Mouse (Mus musculus): ENCODE measurements around the gene Smim24.

Smim24 gene

DNA sequence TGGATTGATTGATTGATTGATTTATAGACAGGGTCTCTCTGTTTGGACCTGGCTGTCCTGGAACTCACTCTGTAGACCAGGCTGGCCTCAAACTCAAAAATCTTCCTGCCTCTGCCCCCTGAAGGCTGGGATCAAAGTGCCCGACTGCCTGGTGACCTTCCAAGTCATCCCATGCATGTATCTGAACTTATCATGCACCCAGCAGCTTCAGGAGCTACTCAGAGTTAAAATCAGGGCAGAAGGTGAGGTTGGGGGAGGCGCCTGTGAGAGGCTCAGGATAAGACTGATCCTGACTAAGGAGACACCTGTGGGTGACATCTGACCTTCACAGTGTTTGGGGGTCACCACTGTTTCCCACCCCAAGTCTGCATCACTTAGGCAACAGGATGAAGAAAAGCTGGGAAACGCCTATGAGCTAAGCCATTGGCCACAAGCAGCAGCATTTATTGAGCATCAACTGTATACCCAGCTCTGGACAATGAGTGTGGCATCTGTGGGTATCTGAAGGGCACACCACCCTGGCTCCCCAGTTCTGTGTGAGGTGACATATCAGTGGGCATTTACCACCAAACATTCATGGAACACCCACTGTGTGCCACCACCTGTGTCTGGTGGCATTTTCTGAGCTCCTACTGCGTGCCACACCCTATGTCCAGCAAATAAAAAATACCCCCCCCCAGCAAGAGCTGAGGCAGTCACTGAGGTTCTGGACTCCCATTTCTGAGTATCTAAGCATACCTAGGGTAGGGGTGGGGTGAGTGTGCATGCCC, 30.8 kb downstream of the Smim24 start:
- DNase-seq (ENCODE audit: low spot score): no peak

DNA sequence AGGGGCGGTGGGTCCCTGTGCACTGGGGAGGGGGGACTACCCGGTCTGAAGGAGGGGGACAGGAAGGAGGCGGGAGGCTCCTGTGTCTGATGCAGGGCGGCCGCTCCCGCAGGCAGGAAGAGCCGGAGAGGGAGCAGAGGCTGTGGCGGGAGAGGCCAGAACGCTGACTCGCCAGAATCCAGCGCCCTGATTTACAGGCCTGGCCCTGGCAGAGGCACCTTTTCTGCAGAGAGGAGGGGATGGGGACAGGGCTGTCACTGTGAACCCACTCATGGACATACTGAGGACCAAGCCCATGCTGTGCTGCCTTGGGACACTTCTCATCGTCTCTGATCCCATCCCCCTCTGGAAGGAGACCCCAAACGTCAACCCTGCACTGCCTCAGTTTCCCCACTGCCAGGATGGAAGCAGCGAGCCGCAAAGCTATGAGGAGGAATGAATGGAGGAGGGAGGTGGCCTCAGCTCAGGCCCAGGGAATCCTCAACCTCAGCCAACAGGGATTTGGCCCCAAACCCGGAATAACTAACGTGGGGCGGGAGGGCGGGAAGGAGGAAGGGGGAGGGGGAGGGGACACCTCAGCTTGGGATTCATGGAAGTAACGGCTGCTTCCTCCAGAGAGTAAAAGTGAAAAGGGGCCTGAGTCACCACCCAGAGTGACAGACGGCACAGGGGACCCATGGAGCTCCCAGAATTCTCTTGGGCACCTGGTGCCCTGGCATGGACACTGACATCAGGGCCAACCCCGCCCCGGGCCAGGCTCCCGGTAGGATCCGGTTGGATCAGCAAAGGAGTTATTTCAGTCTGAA, 31.6 kb downstream of the Smim24 start:
- DNase-seq (ENCODE audit: low spot score): peak; percentile 28

DNA sequence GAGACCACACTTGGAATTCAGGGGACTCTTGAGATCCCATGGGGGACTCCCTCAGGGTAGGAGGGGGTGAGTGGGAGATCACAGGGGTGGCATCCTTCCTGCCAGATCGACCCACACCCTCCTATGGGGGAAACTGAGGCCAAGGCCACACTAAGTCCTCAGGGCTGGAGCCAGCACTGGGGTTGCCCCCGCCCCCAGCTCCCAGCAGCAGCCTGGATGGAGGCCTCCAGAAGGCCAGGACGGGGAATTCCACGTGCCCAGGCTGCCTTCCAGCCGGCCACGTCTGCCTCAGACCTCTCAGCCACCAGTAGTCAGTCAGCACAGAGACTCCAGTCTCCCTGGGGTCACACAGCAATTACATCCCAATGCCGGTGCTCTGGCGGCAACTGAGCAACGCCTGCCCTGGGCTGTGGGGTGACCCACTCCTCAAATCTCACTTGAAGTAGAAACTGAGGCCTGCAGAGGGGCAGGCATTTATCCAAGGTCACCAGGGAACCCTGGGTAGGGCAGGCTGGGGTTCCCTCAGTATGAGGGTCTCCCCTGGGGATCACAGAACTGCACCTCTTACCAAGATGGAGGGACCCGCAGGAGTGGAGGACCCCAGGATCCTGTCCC, 32.5 kb downstream of the Smim24 start:
- DNase-seq (ENCODE audit: low spot score): no peak

DNA sequence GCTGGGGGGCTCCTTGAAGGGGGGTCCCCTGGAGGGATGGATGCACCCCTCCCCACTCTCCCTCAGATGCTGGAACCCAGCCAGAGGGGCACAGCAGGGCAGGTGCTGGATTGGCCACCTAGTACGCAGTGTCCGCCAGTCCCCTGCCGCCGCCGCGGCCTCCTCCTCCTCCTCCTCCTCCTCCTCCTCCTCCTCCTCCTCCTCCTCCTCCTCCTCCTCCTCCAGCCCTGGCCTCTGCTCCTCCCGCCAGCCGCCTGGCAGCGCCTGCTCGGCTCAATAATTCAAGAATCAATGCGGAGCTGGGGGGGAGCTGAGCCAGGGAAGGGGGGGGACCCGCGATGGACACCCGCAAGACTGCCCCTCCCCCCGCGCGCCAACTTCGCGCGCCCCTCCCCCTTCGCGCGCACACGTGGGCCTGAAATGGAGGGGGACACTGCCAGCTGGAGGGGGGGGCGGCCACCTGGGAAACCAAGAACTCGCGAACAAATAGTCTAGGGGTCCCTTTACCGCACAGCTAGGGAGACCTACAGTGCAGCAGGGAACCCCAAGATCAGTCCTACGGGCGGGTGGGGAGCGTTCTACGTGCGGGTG, 33.3 kb downstream of the Smim24 start:
- no peak for DNase-seq (ENCODE audit: low spot score)

DNA sequence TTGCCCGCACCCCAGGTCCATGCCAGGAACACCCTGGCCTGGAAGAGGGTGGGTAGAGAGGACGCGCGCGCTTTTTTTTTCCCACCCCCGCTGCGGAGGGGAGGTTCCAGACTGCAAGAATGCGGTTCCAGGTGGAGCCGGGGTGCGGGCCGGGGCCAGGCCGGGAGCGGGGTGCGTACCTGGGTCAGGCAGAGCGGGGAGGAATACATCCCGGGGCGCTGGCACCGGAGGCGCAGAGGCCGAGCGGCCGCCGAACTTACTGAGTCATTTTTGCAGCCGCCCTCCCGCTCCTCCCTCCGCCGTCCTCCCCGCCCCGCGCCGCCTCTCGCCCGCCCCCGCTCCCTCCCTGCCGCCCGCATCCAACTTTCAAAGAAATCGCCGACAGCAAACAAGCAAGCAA, 34.0 kb downstream of the Smim24 start:
- no peak for DNase-seq (ENCODE audit: low spot score)

DNA sequence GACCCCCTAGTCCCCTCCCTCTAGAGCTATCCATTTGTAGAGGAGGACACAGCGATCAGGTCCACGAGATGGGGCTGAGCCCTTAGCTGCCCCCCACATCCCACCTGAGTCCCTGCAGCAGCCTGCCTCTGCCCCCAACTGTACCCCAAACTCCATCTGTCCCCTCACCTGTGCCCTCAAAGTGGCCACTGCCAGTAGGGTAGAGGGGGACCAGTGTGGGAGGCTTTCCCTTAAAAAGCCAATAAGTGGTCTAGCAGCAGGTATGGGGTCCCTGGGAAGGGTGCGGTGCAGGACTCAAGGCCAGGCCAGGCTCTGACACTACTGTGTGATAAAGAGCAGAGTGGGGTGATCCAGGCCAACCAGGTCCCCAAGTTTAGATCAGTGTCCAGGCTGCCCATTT, 34.5 kb downstream of the Smim24 start:
- no peak for DNase-seq (ENCODE audit: low spot score)

DNA sequence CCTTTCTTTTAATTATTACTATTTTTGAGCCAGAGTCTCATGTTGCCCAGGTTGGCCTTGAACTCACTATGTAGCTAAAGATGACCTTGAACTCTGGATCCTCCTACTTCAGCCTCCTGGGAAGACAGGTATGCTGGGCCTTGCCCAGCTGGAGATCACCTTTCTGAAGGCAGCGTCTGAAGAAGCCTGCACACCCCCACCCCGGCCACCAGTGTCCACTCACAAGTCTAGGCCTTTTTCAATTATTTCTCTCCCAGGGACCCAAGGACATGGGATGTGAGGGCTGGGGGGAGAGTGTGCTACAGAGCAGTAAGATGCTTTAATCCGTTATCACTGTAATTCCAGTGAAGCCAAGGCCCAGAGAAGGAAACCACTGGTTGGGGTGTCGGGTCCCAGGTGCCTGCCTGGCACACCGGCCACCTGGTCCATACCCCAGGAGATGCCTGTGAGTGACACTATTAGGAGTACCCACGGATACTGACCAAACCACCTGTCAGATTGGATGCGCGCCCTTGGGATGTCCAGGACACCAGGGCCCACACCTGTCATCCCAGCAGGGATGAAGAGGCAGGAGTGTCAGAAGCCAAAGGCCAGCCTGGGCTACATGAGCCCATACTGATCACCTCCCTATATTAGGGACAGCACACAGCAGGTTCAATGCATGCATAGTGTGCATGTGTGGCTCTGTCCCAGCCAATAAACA, 35.1 kb downstream of the Smim24 start:
- no peak for DNase-seq (ENCODE audit: low spot score)

DNA sequence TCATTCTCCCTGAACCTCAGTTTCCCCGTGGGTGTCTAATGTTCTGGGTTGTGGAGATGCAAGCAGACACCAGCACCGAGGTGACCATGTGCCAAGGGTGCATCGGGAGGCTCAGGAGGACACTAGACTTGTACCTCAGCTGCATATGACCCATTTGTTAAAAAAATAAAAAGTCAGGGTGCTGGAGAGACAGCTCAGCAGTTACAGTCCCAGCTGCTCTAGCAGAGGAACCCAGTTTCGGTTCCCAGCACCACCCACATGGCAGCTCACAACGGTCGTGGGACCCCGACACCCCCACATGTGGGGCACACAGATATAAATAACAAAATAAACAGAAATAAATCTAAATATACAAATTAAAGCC, 35.6 kb downstream of the Smim24 start:
- no peak for DNase-seq (ENCODE audit: low spot score)

DNA sequence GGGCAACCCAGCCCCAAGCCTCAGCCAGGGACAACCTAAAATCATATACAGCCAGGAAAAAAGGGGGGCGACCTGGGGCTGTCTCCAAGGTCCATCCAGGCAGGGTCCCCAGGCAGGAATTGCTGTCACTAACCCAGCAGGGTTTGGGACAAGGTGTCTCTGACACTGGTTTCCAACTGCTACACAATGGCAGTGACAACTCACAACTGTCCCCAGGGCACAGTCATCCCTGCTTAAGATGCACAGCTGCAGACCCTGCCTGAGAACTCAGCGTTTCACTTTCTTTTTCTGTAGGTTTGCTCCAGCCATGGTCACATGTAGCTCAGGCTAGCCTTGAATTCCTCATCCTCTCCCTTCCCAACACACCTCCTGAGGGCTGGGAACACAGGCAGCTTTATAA, 36.2 kb downstream of the Smim24 start:
- no peak for DNase-seq (ENCODE audit: low spot score)

DNA sequence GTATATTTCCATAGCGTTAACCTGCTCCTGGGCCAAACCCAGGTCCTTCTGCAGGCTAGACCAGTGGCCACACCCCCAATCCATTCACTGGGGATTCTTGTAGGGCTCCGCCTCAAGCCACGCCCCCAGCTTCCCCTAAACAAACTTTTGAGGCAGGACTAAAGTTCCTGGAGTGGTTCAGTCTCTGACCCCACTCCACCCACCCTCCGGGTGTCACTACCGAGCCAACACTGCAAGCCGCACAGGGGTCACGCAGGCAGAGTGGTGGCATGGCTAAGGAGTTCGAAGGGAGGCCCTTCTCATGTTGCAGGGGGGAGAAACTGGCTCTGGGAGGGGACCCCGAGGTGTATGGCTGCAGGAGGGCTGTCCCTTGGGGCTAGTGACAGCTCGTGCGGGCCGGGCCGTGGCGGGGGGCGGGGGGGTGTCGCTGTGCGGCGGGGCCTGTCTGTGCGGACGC, 36.8 kb downstream of the Smim24 start:
- DNase-seq (ENCODE audit: low spot score): peak; percentile 93

DNA sequence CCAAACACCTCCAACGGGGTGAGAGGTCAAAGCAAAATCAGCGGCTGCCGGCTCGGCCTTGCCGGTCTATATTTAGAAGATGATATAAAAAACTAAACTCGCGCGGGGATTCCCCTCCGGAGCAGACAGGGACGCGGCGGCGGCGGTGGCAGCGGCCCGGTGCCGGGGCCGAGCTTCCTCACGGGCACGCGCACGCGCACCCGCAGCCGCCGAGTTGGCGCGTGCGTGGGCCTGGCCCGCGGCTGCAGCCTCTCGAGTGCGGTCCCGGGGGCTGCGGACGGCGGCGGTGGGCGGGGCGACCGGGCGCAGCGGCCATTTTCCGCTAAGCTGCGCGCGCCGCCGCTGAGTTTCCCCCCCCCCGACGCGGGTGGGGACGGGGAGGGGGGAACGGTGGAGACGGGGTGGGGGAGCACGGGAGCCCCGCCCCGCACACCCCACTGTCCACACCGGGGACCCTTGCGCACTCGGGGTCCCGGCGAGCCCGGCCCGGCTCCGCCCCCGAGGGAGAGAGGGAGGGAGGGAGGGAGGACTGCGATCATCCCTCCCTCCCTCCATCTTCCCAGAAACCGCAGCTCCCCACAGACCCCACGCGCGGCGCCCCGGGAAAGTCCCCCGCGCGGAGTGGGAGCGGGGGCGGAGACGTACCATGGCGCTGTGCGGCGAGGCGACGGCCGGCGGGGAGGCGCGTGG, 37.4 kb downstream of the Smim24 start:
- peak; percentile 75 for DNase-seq (ENCODE audit: low spot score)

DNA sequence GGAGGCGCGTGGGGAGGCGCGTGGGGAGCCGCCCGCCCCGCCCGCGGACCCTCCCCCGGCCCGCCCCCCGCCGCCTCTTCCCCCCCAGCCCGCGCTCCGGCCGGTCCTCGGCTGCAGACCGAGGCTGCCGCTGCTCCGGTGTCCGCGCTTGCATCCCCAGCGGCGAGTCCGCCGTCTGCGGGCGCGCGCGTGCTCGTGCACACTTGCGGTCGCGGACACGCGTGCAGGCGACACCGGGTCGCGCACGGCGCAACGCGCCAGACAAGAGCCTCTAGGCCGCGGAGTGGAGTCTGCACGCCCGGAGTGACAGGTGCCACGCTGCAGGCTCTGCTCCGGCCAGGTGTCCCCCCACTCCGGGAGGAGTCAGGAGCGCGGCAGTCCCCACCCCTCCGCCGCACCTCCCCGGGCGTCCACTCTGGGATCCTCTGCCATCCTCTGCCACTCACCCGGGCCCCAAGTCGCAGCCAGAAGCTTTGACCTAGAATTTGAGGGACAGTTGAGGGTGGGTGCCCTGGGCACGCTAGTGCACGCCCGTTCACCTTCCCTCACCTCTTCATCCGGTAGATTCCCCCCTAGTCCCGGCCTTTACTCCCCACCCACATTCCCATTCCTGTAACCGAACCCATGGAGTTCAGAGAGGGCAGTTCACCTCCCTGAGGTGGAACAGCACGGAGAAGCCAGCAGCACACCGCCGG, 38.1 kb downstream of the Smim24 start:
- peak; percentile 8 for DNase-seq (ENCODE audit: low spot score)

DNA sequence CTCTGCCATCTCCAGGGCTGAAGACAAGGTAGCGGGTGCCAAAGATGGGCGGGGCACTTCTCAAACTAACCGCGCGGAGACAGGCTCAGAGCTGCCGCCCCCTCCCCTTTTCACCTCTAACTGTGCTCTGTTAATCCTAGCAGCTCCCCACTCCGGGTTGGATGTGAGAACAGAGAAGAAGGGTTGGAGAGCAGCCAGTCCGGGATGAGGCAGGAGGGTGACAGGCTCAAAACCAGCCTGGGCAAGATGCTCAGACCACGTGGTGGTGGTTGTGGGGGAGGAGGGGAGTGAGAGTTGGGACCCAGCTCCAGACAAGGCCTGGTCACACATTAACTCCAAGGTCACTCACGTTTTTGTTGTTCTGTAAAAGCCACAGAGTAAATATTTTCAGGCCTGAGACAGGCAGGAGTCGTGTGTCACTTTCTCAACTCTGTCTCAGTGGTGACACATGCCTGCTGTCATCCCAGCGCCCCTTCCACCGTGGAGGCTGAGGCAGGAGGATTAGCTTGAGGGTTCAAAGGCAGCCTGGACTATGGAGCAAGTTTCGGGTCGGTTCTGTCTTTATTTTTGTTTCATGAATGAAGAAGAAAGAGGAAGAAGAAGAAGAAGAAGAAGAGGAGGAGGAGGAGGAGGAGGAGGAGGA, 38.8 kb downstream of the Smim24 start:
- DNase-seq (ENCODE audit: low spot score): no peak

DNA sequence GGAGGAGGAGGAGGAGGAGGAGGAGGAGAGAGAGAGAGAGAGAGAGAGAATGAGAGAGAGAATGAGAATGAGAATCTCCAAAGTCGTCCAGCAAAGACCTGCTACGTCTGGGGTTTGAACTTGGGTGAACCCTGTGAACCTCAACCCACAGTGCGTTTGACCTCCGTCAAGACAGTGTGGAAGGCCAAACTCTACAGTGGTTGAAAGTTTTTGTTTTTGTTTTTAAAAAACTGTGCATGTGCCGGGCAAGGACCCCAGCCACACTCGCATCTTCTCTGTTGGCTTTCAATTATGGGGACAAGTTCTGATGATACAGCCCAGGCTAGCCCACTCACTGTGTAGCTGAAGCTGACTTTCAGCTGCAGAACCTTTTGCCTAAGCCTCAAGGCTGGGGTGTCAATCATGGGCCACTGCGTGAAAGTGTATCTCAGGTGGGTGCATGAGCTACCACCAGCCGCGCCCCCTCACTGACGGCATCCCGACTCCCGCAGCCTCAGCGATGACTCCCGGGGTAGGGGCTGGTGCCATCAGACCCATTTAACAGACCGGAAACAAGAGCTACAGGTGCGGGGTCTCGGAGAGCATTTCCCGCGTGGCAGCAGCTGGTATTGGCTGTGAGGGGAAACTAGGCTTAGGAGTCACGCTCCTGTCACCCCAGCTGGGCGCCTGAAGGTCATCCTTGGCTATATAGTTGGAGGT, 39.5 kb downstream of the Smim24 start:
- DNase-seq (ENCODE audit: low spot score): no peak

DNA sequence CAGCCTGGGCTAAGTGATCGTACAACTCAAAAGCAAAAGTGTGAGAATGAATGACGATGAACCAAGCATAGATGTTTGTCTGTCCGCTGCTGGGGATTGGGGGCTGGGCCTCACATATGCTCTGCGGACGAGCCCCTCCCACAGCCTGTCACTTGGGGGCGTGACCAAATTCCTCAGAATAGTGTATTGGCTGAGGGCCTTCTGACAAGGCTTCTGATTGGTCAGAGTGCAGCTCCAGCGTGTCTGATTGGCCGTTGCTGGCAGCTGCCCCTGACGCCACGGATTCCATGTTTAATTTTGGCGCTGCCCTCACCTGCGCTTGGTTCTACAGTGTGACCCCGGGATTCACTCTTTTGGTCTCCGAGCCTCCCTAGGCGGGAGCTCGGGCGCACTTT, 40.0 kb downstream of the Smim24 start:
- peak; percentile 94 for DNase-seq (ENCODE audit: low spot score)

DNA sequence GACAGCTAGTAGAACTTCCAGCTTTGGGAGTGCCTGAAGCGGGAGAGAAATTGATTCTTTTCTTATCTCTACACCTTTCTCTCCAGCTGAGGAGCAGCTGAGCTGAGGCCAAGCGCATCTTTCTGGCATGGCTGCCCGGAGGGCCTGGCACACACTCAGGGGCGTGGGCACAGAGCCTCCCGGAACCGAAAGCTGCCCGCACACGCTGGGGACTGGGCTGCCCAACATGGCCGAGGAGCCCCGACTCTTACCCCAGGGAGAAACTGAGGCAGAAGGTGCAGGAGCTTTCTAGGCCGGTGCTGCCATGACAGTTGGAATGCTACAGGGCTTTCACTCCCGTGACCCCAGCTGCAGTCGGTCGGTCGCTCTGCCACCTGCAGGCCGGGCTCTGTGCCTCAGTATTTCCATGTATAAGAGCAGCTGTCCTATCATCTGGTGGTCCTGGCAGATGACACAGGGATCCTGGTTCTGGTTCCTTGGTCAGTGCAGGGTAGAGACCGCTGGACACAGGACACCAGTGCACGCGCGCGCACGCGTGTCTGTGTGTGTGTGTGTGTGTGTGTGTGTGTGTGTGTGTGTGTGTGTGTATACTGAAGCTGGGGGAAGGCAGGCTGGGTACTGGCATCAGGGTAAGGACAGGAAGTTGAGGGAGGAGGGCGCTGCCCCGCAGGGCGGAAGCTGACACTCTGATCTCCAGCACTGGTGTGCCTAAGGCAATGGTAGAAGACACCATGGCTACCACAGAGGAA, 40.9 kb downstream of the Smim24 start:
- no peak for DNase-seq (ENCODE audit: low spot score)

DNA sequence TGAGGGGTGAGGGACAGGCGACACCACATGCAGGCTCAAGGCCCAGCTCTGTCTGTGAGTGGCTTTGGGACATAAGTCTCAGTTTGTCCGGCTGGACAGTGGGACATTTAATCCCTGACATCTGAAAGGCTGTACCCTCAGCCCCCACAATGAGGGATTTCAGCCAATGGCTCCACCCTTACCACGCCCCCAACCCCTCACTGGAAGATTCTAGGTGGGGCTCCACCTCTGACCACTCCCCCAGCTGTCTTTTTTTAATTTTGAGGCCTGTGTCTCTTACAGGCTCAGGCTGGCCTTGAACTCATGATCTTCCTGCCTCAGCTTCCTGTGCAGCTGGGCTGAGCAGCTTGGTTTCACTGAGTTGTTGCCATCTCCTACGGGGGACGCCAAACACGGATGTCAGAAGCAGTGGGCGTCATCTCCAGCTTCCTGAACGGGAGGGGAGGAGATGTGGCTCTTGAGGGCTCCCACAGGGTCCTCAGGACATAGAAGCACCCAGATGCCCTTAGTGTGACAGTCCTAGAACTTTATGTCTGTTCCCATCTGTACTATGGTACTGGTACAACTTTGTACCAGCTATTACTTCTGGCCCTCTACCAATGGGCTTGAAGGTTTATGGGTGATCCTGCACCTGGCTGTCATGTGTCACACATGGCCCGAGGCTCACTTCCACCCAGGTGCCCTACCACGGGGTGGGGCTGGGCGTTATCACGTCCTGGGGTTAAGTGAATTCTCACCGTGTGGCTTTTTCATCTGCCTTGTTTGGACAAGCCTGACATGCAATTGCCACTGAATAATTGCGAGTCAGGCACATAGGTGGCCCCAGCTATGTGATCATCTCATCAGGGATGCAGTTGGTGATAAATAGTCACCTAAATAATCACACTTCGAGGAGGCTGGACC, 41.8 kb downstream of the Smim24 start:
- DNase-seq (ENCODE audit: low spot score): no peak

DNA sequence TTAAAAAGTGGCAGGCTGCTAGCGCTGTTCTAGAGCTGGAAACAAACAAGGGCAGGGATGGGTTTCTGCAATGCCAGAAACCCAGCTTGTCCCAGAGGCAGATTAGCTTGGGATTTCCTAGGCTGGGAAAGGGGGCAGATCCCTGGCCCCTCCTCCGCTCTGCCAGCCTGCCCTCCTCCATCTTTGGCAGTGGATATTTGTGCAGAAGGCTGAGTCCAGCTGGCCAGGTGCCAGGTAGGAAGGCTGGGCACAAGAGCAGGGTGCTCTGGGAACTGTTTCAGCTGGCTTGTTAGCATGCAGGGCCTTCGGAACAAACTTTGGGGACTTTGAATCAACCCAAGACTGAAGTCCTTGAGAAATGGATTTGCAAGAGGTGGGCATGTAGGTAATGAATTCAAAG, 42.6 kb downstream of the Smim24 start:
- DNase-seq (ENCODE audit: low spot score): no peak

Data from embryo, embryonic 10.5 days (tissue).